Mouse (Mus musculus): ENCODE data around the gene Gpank1.

- no peak for TF ChIP-seq CTCF (IDR thresholded peaks at IDR 0.05; ENCODE audit: low read depth, low read length)
- TF ChIP-seq POLR2A (IDR thresholded peaks at IDR 0.05; ENCODE audit: borderline replicate concordance, low read depth, low read length): no peak
Observed at GRCm38 (mm10) chr17:35173329-35173728, 52.1 kb downstream of the Gpank1 start.
